Mouse (Mus musculus): ENCODE data around the gene Hist1h3b. TPM values are rescaled to one million over a fixed set of nuclear protein-coding genes. Genes with fewer than 3 reads are reported as not detected.
"Not testable (repeated sequence)": the region's sequence is repeated elsewhere in the genome, so short reads cannot be mapped to it uniquely, and the experiment has no call there.

Gene Hist1h3b
- polyA plus RNA-seq, 1 experiment from 2014 or later, result 2.3 TPM

GRCm38 (mm10) chr13:23740256-23740840 lies 11.7 kb upstream of the Hist1h3b start:
- Histone ChIP-seq H3K4me1 (replicated peaks) (peaks cover 32% of the 10 kb centered on the region), H3K4me3 (peak overlapping the region; percentile 48), H3K9ac (peak overlapping the region; percentile 78), H3K9me3 (no peaks in the 10 kb centered on the region), H3K27ac (replicated peaks) (peak overlapping the region; percentile 90), H3K4me2 (peak overlapping the region; percentile 98), H3K36me3 (no peaks in the 10 kb centered on the region), H3K27me3 (no peaks in the 10 kb centered on the region)
- WGBS, result 33% methylated on average over 13 of the region's 13 CpGs
- ATAC-seq (ENCODE audit: low read depth), result no peak

GRCm38 (mm10) chr13:23740910-23741309 lies 11.2 kb upstream of the Hist1h3b start:
- peak overlapping the region; percentile 98 for H3K4me2 ChIP-seq

GRCm38 (mm10) chr13:23742007-23742406 lies 10.1 kb upstream of the Hist1h3b start:
- ATAC-seq (ENCODE audit: low read depth), result no peak
- H3K4me3 ChIP-seq, result no peak overlapping the region
- no peaks in the 10 kb centered on the region for H3K27me3 ChIP-seq
- no peaks in the 10 kb centered on the region for H3K9me3 ChIP-seq
- no peak overlapping the region for H3K4me2 ChIP-seq
- no peak overlapping the region for H3K9ac ChIP-seq
- peaks cover 33% of the 10 kb centered on the region for H3K4me1 ChIP-seq (replicated peaks)
- H3K36me3 ChIP-seq, result no peaks in the 10 kb centered on the region
- H3K27ac ChIP-seq (replicated peaks), result no peak overlapping the region

More at GRCm38 (mm10) chr13:23740910-23741309, 11.2 kb upstream of the Hist1h3b start:
- Histone ChIP-seq H3K4me3 (no peak overlapping the region), H3K9me3 (no peaks in the 10 kb centered on the region), H3K27me3 (no peaks in the 10 kb centered on the region), H3K27ac (replicated peaks) (no peak overlapping the region), H3K9ac (no peak overlapping the region), H3K36me3 (no peaks in the 10 kb centered on the region), H3K4me1 (replicated peaks) (peaks cover 32% of the 10 kb centered on the region)
- ATAC-seq (ENCODE audit: low read depth), result no peak
- 69% methylated on average over 5 of the region's 5 CpGs for WGBS

- Histone ChIP-seq H3K9ac (no peak overlapping the region), H3K9me3 (no peaks in the 10 kb centered on the region), H3K27me3 (no peaks in the 10 kb centered on the region), H3K4me3 (no peak overlapping the region), H3K4me1 (replicated peaks) (peaks cover 39% of the 10 kb centered on the region), H3K4me2 (no peak overlapping the region), H3K36me3 (no peaks in the 10 kb centered on the region), H3K27ac (replicated peaks) (no peak overlapping the region)
- 86% methylated on average over 5 of the region's 5 CpGs for WGBS
- ATAC-seq (ENCODE audit: low read depth), result no peak
These were observed 8.9 kb upstream of the Hist1h3b start for GRCm38 (mm10) chr13:23743215-23743614.

GRCm38 (mm10) chr13:23743963-23744362 lies 8.1 kb upstream of the Hist1h3b start:
- H3K36me3 ChIP-seq, result no peaks in the 10 kb centered on the region
- no peaks in the 10 kb centered on the region for H3K27me3 ChIP-seq
- no peaks in the 10 kb centered on the region for H3K9me3 ChIP-seq
- 0 out of 2 replicates have a peak overlapping the region, but pooled peaks have one; percentile 31 for H3K9ac ChIP-seq
- H3K4me2 ChIP-seq, result peak overlapping the region; percentile 71
- WGBS, result 51% methylated on average over 4 of the region's 4 CpGs
- no peak overlapping the region for H3K4me3 ChIP-seq
- 0 out of 2 replicates have a peak overlapping the region, but pooled peaks have one; percentile 9 for H3K27ac ChIP-seq (replicated peaks)
- H3K4me1 ChIP-seq (replicated peaks), result peaks cover 39% of the 10 kb centered on the region
- no peak for ATAC-seq (ENCODE audit: low read depth)

- peak overlapping the region; percentile 52; the same call in 1 of the 2 replicates for H3K9ac ChIP-seq
- H3K27me3 ChIP-seq, result no peaks in the 10 kb centered on the region
- 1% methylated on average over 16 of the region's 36 CpGs for WGBS
- no peak for ATAC-seq (ENCODE audit: low read depth)
- H3K36me3 ChIP-seq, result no peaks in the 10 kb centered on the region
- H3K4me2 ChIP-seq, result peak overlapping the region; percentile 71
- H3K4me1 ChIP-seq (replicated peaks), result peaks cover 33% of the 10 kb centered on the region
- H3K4me3 ChIP-seq, result peak overlapping the region; percentile 41
- H3K27ac ChIP-seq (replicated peaks), result 0 out of 2 replicates have a peak overlapping the region, but pooled peaks have one; percentile 9
- H3K9me3 ChIP-seq, result no peaks in the 10 kb centered on the region
These were observed 7.4 kb upstream of the Hist1h3b start for GRCm38 (mm10) chr13:23744421-23745380.

GRCm38 (mm10) chr13:23745381-23746161 lies 6.5 kb upstream of the Hist1h3b start, which contains the start of gene Hist1h3c:
Hist1h3c (minus strand) TSS chr13:23745602.
- Histone ChIP-seq H3K9ac (peak within 1 kb of the TSS; percentile 61), H3K36me3 (no peaks in the 10 kb centered on the region), H3K27ac (replicated peaks) (peak within 1 kb of the TSS; percentile 95), H3K4me2 (peak within 1 kb of the TSS; percentile 71), H3K4me3 (peak within 1 kb of the TSS; percentile 41), H3K4me1 (replicated peaks) (peaks cover 26% of the 10 kb centered on the region), H3K9me3 (no peaks in the 10 kb centered on the region), H3K27me3 (no peaks in the 10 kb centered on the region)
- peak; percentile 57 for ATAC-seq (ENCODE audit: low read depth)
- WGBS, result under 1% methylated on average over 25 of the region's 28 CpGs

- not testable (repeated sequence) for H3K9me3 ChIP-seq
- ATAC-seq (ENCODE audit: low read depth), result peak; percentile 94
- under 1% methylated on average over 42 of the region's 58 CpGs for WGBS
These were observed 5.6 kb upstream of the Hist1h3b start, which contains the start of gene Hist1h2bb for GRCm38 (mm10) chr13:23746201-23747080. Hist1h2bb (plus strand) TSS chr13:23746734.

GRCm38 (mm10) chr13:23747081-23747891 lies 4.8 kb upstream of the Hist1h3b start:
- peak overlapping the region; percentile 64 for H3K9ac ChIP-seq
- peaks cover 27% of the 10 kb centered on the region for H3K4me1 ChIP-seq (replicated peaks)
- peak overlapping the region; percentile 71 for H3K4me2 ChIP-seq
- H3K27ac ChIP-seq (replicated peaks), result peak overlapping the region; percentile 95
- 3% methylated on average over 13 of the region's 13 CpGs for WGBS
- no peaks in the 10 kb centered on the region for H3K9me3 ChIP-seq
- no peaks in the 10 kb centered on the region for H3K36me3 ChIP-seq
- H3K4me3 ChIP-seq, result peak overlapping the region; percentile 41
- no peak; the same call in 1 of the 2 replicates for ATAC-seq (ENCODE audit: low read depth)
- no peaks in the 10 kb centered on the region for H3K27me3 ChIP-seq

More at GRCm38 (mm10) chr13:23746201-23747080, 5.6 kb upstream of the Hist1h3b start, which contains the start of gene Hist1h2bb:
- H3K27ac ChIP-seq (replicated peaks), result peak within 1 kb of the TSS; percentile 95
- peak within 1 kb of the TSS; percentile 64 for H3K9ac ChIP-seq
- H3K4me2 ChIP-seq, result peak within 1 kb of the TSS; percentile 71
- H3K4me1 ChIP-seq (replicated peaks), result peaks cover 23% of the 10 kb centered on the region
- H3K4me3 ChIP-seq, result peak within 1 kb of the TSS; percentile 41
- not testable (repeated sequence) for H3K36me3 ChIP-seq, H3K27me3 ChIP-seq

- H3K4me2 ChIP-seq, result peak overlapping the region; percentile 71; the same call in 1 of the 2 replicates
- H3K36me3 ChIP-seq, result no peaks in the 10 kb centered on the region
- peak overlapping the region; percentile 36; the same call in 1 of the 2 replicates for H3K9ac ChIP-seq
- no peak overlapping the region for H3K4me3 ChIP-seq
- peak overlapping the region; percentile 95 for H3K27ac ChIP-seq (replicated peaks)
- H3K9me3 ChIP-seq, result no peaks in the 10 kb centered on the region
- peaks cover 31% of the 10 kb centered on the region for H3K4me1 ChIP-seq (replicated peaks)
- H3K27me3 ChIP-seq, result no peaks in the 10 kb centered on the region
- WGBS, result 11% methylated on average over 4 of the region's 4 CpGs
- ATAC-seq (ENCODE audit: low read depth), result no peak
These were observed 4.2 kb upstream of the Hist1h3b start for GRCm38 (mm10) chr13:23747892-23748288.

All from neural tube, embryonic 13.5 days (tissue).